Mouse (Mus musculus) CH12.LX (cell line): Measurements from ENCODE around the gene Qars. TPM values are rescaled to one million over a fixed set of nuclear protein-coding genes. Genes with fewer than 3 reads are reported as not detected.
A peak's percentile ranks its signal among the peaks of the same experiment; 100 is the strongest.

Experiments
- DNase-seq: peaks from one replicate; pipeline ENCODE4 v3.0.0-alpha.2; 2013; ENCODE audit errors: extremely low read depth
- H3K27ac ChIP-seq: 2 replicates; pipeline ENCODE4 v1.5.1; 2012; ENCODE audit warnings: low read depth, mild to moderate bottlenecking, control low read depth, moderate library complexity; ENCODE audit not compliant: insufficient read depth
- H3K27me3 ChIP-seq: replicated peaks from 2 replicates; pipeline ENCODE3; 2012; ENCODE audit warnings: inconsistent platforms
- H3K36me3 ChIP-seq, 2 experiments: replicated peaks in 1 of 2; 2 replicates each; pipeline versions ENCODE3 to v1.6.1; 2012; ENCODE audit warnings: inconsistent platforms in 1 of 2, low read length in 1 of 2, mild to moderate bottlenecking in 1 of 2, mixed read lengths in 1 of 2, moderate library complexity in 1 of 2; ENCODE audit not compliant: control insufficient read depth in 1 of 2, insufficient read depth in 1 of 2
- H3K4me1 ChIP-seq, 2 experiments: 2 replicates each; pipeline ENCODE4 v1.6.1; 2012; ENCODE audit warnings: inconsistent platforms in 1 of 2, moderate library complexity in 1 of 2; ENCODE audit not compliant: insufficient read depth in 2 of 2, control insufficient read depth in 1 of 2
- H3K4me2 ChIP-seq: 2 replicates; pipeline ENCODE4 v1.6.1; 2012; ENCODE audit warnings: low read depth, mild to moderate bottlenecking, control low read depth; ENCODE audit not compliant: poor library complexity, insufficient read depth, severe bottlenecking
- H3K4me3 ChIP-seq, 3 experiments: fragments of 150-350 bp in 1 of 3; sonication (generic) in 1 of 3; replicated peaks in 1 of 3; 2 replicates each; pipeline versions ENCODE3 to v1.5.1; 2011 to 2012; ENCODE audit warnings: low read depth in 2 of 3, low read length in 2 of 3, mild to moderate bottlenecking in 2 of 3, moderate library complexity in 2 of 3, control low read depth in 1 of 3, improper control_type of control experiment in 1 of 3, inconsistent platforms in 1 of 3, mixed read lengths in 1 of 3; ENCODE audit not compliant: poor library complexity in 1 of 3
- H3K79me2 ChIP-seq: replicated peaks from 2 replicates; pipeline ENCODE4 v1.6.1; 2012; ENCODE audit warnings: mild to moderate bottlenecking, moderate library complexity; ENCODE audit not compliant: control insufficient read depth, poor library complexity, insufficient read depth, severe bottlenecking; ENCODE audit errors: extremely low read depth
- H3K9ac ChIP-seq: 2 replicates; pipeline ENCODE4 v1.6.1; 2012; ENCODE audit warnings: low read depth, mild to moderate bottlenecking, control low read depth, moderate library complexity; ENCODE audit not compliant: insufficient read depth
- H3K9me3 ChIP-seq: replicated peaks from 2 replicates; pipeline ENCODE3; 2012; ENCODE audit warnings: low read length, inconsistent platforms, mixed read lengths
- CHD2 ChIP-seq: IDR thresholded peaks from 2 replicates; pipeline ENCODE4 v1.6.1; 2011; ENCODE audit warnings: low read length, improper control_type of control experiment
- CTCF ChIP-seq, 2 experiments: IDR thresholded peaks in 1 of 2; conservative IDR thresholded peaks in 1 of 2; 2 replicates each; pipeline ENCODE4 v1.5.1; 2011 to 2012; ENCODE audit warnings: low read depth in 2 of 2, low read length in 2 of 2, improper control_type of control experiment in 1 of 2, inconsistent platforms in 1 of 2, mild to moderate bottlenecking in 1 of 2, moderate library complexity in 1 of 2
- E2F4 ChIP-seq: IDR thresholded peaks from 2 replicates; pipeline ENCODE4 v1.6.1; 2011; ENCODE audit warnings: low read depth, low read length, improper control_type of control experiment; ENCODE audit not compliant: insufficient replicate concordance
- ELF1 ChIP-seq: IDR thresholded peaks from 2 replicates; pipeline ENCODE4 v1.6.1; 2014; ENCODE audit warnings: low read depth, mild to moderate bottlenecking, inconsistent platforms, low read length, improper control_type of control experiment
- ETS1 ChIP-seq: conservative IDR thresholded peaks from 2 replicates; pipeline ENCODE4 v1.6.1; 2012; ENCODE audit warnings: low read depth, mild to moderate bottlenecking, inconsistent platforms, low read length, improper control_type of control experiment, moderate library complexity
- GABPA ChIP-seq: IDR thresholded peaks from 2 replicates; pipeline ENCODE4 v1.6.1; 2012; ENCODE audit warnings: low read depth, low read length, improper control_type of control experiment, inconsistent platforms; ENCODE audit not compliant: insufficient replicate concordance
- HCFC1 ChIP-seq: IDR thresholded peaks from 2 replicates; pipeline ENCODE4 v1.6.1; 2012; ENCODE audit warnings: low read depth, mild to moderate bottlenecking, inconsistent platforms, low read length, improper control_type of control experiment
- IRF4 ChIP-seq: IDR thresholded peaks from 2 replicates; pipeline ENCODE4 v1.6.1; 2014; ENCODE audit warnings: low read depth, mild to moderate bottlenecking, inconsistent platforms, low read length, improper control_type of control experiment
- JUN ChIP-seq: IDR thresholded peaks from 2 replicates; pipeline ENCODE4 v1.6.1; 2011; ENCODE audit warnings: low read depth, mild to moderate bottlenecking, low read length, improper control_type of control experiment, moderate library complexity; ENCODE audit not compliant: insufficient read depth
- MAFK ChIP-seq: IDR thresholded peaks from 2 replicates; pipeline ENCODE4 v1.6.1; 2011; ENCODE audit warnings: low read length, improper control_type of control experiment; ENCODE audit not compliant: insufficient replicate concordance
- MAX ChIP-seq: IDR thresholded peaks from 2 replicates; pipeline ENCODE4 v1.6.1; 2011; ENCODE audit warnings: low read length, improper control_type of control experiment
- MAZ ChIP-seq: IDR thresholded peaks from 2 replicates; pipeline ENCODE4 v1.6.1; 2012; ENCODE audit warnings: low read depth, mild to moderate bottlenecking, inconsistent platforms, low read length, improper control_type of control experiment, moderate library complexity
- MEF2A ChIP-seq: IDR thresholded peaks from 2 replicates; pipeline ENCODE4 v1.6.1; 2014; ENCODE audit warnings: low read depth, mild to moderate bottlenecking, inconsistent platforms, low read length, improper control_type of control experiment, borderline replicate concordance
- MXI1 ChIP-seq: IDR thresholded peaks from 2 replicates; pipeline ENCODE4 v1.6.1; 2011; ENCODE audit warnings: mild to moderate bottlenecking, low read depth, low read length, improper control_type of control experiment
- MYC ChIP-seq: IDR thresholded peaks from 2 replicates; pipeline ENCODE4 v1.6.1; 2011; ENCODE audit warnings: low read depth, mild to moderate bottlenecking, improper control_type of control experiment, low read length
- NELFE ChIP-seq: IDR thresholded peaks from 2 replicates; pipeline ENCODE4 v1.6.1; 2011; ENCODE audit warnings: low read depth, low read length, improper control_type of control experiment
- NRF1 ChIP-seq: IDR thresholded peaks from 2 replicates; pipeline ENCODE4 v1.6.1; 2014; ENCODE audit warnings: low read depth, mild to moderate bottlenecking, inconsistent platforms, low read length, improper control_type of control experiment, moderate library complexity
- PAX5 ChIP-seq: IDR thresholded peaks from 2 replicates; pipeline ENCODE4 v1.6.1; 2012; ENCODE audit warnings: low read length, inconsistent platforms, mixed read lengths
- POLR2A ChIP-seq: IDR thresholded peaks from 2 replicates; pipeline ENCODE4 v1.6.1; 2011; ENCODE audit warnings: low read depth, mild to moderate bottlenecking, improper control_type of control experiment, low read length
- POLR2AphosphoS2 ChIP-seq: IDR thresholded peaks from 2 replicates; pipeline ENCODE4 v1.6.1; 2011; ENCODE audit warnings: low read depth, low read length, improper control_type of control experiment
- RAD21 ChIP-seq: IDR thresholded peaks from 2 replicates; pipeline ENCODE4 v1.6.1; 2011; ENCODE audit warnings: low read depth, mild to moderate bottlenecking, low read length, improper control_type of control experiment, moderate library complexity
- RCOR1 ChIP-seq: conservative IDR thresholded peaks from 2 replicates; pipeline ENCODE4 v1.6.1; 2012; ENCODE audit warnings: low read depth, mild to moderate bottlenecking, inconsistent platforms, low read length, improper control_type of control experiment
- SMC3 ChIP-seq: IDR thresholded peaks from 2 replicates; pipeline ENCODE4 v1.6.1; 2011; ENCODE audit warnings: low read depth, low read length, improper control_type of control experiment
- TBP ChIP-seq: conservative IDR thresholded peaks from 2 replicates; pipeline ENCODE4 v1.6.1; 2011; ENCODE audit warnings: low read depth, low read length, improper control_type of control experiment
- TCF12 ChIP-seq: IDR thresholded peaks from 2 replicates; pipeline ENCODE4 v1.6.1; 2014; ENCODE audit warnings: low read depth, mild to moderate bottlenecking, inconsistent platforms, low read length, improper control_type of control experiment
- USF1 ChIP-seq: IDR thresholded peaks from 2 replicates; pipeline ENCODE4 v1.6.1; 2014; ENCODE audit warnings: low read depth, mild to moderate bottlenecking, inconsistent platforms, low read length, improper control_type of control experiment
- USF2 ChIP-seq: conservative IDR thresholded peaks from 2 replicates; pipeline ENCODE4 v1.6.1; 2011; ENCODE audit warnings: low read depth, low read length, improper control_type of control experiment
- ZC3H11A ChIP-seq: IDR thresholded peaks from 2 replicates; pipeline ENCODE4 v1.6.1; 2012; ENCODE audit warnings: low read depth, mild to moderate bottlenecking, inconsistent platforms, low read length, improper control_type of control experiment
- ZKSCAN1 ChIP-seq: IDR thresholded peaks from 2 replicates; pipeline ENCODE4 v1.6.1; 2012; ENCODE audit warnings: low read depth, inconsistent platforms, low read length, improper control_type of control experiment, borderline replicate concordance
- ZNF384 ChIP-seq: IDR thresholded peaks from 2 replicates; pipeline ENCODE4 v1.6.1; 2012; ENCODE audit warnings: low read depth, low read length, improper control_type of control experiment, inconsistent platforms
- dilution Hi-C: fragments of 300-500 bp; cut with MboI; formaldehyde crosslinking; loops from 2 replicates; pipeline ENCODE4 v1.14.3; 2020; ENCODE audit warnings: low sequenced_read_pairs; ENCODE audit not compliant: extremely low pct_unique_long_range_greater_than_20kb, extremely low pct_ligation_motif_present
- in situ Hi-C: fragments of 300-500 bp; cut with MboI; formaldehyde crosslinking; loops from 3 replicates; pipeline ENCODE4 v1.14.3; 2019; ENCODE audit warnings: low sequenced_read_pairs, low pct_ligation_motif_present, low pct_unique_long_range_greater_than_20kb, mixed read lengths
- polyA plus RNA-seq: library from polyadenylated mRNA; unstranded; fragments of >175 nt; gene quantifications from 2 replicates; pipeline ENCODE4 v1.2.1, GENCODE M21; 2012; ENCODE audit warnings: low read depth; ENCODE audit not compliant: insufficient read length
- total RNA-seq, 2 experiments: library from RNA; depleted of rRNA; stranded (reverse); fragments of 300-350 nt in 1 of 2; fragments of >200 nt in 1 of 2; gene quantifications; 2 replicates each; pipeline ENCODE4 v1.2.3; 2012 to 2014

Qars gene
- total and polyA plus RNA-seq, 3 experiments = 229 to 322 (median 293) TPM

- Histone ChIP-seq H3K79me2 (peaks cover 21% of the 10 kb centered on the region), H3K4me3 (peak overlapping the region in 2 of 3 experiments; percentile 30 to 84), H3K9me3 (no peaks in the 10 kb centered on the region), H3K9ac (no peak overlapping the region), H3K27ac (no peak overlapping the region), H3K4me1 (peaks cover 10 to 24% of the 10 kb centered on the region in 2 experiments), H3K27me3 (no peaks in the 10 kb centered on the region), H3K36me3 (peaks cover 15 to 33% of the 10 kb centered on the region in 2 experiments), H3K4me2 (no peak overlapping the region)
- no peak for TF ChIP-seq ZC3H11A
- TF ChIP-seq E2F4 = no peak
- no peak for TF ChIP-seq RCOR1
- no peak for TF ChIP-seq IRF4
- no peak for TF ChIP-seq USF2
- TF ChIP-seq MAFK = no peak
- no peak for TF ChIP-seq PAX5
- no peak for TF ChIP-seq RAD21
- no peak for TF ChIP-seq USF1
- TF ChIP-seq GABPA = no peak
- no peak for TF ChIP-seq CTCF (conservative IDR thresholded peaks at IDR 0.05 in 1 of 2, IDR thresholded peaks at IDR 0.05 in 1 of 2; ENCODE audit: low read depth in 2 of 2, low read length in 2 of 2)
- no peak for TF ChIP-seq MAX
- DNase-seq = no peak
- dilution Hi-C loops = no loop called here
- in situ Hi-C loops = no loop called here
Measured at GRCm38 (mm10) chr9:108459939-108460318, 47.6 kb upstream of the Qars start.

- H3K36me3 ChIP-seq = peaks cover 19 to 39% of the 10 kb centered on the region in 2 experiments
- peaks cover 10 to 24% of the 10 kb centered on the region in 2 experiments for H3K4me1 ChIP-seq
- no peaks in the 10 kb centered on the region for H3K9me3 ChIP-seq
- peak within 1 kb of the TSS; percentile 92 for H3K4me2 ChIP-seq
- in situ Hi-C loops = no loop called here
- no peaks in the 10 kb centered on the region for H3K27me3 ChIP-seq
- dilution Hi-C loops = no loop called here
- H3K4me3 ChIP-seq = peak within 1 kb of the TSS; percentile 69 to 84 (median 83)
- H3K9ac ChIP-seq = peak within 1 kb of the TSS; percentile 85
- peaks cover 21% of the 10 kb centered on the region for H3K79me2 ChIP-seq
- no peak within 1 kb of the TSS for H3K27ac ChIP-seq
- DNase-seq = peak; percentile 89
- TF ChIP-seq NELFE (peak; percentile 75), CHD2 (peak; percentile 99), ELF1 (peak; percentile 93), MAFK (no peak), TCF12 (peak; percentile 60; the same call in 1 of the 2 replicates), CTCF (conservative IDR thresholded peaks at IDR 0.05 in 1 of 2, IDR thresholded peaks at IDR 0.05 in 1 of 2; ENCODE audit: low read depth in 2 of 2, low read length in 2 of 2) (no peak), ETS1 (no peak), TBP (no peak), SMC3 (no peak), MAZ (peak; percentile 56; the same call in 1 of the 2 replicates), USF1 (no peak), ZC3H11A (no peak), HCFC1 (peak; percentile 94), NRF1 (peak; percentile 68), USF2 (no peak), JUN (no peak), RCOR1 (no peak; the same call in 1 of the 2 replicates), MXI1 (peak; percentile 42; the same call in 1 of the 2 replicates), E2F4 (no peak), POLR2AphosphoS2 (no peak), POLR2A (peak; percentile 80), ZKSCAN1 (peak; percentile 19; the same call in 1 of the 2 replicates), MYC (no peak), ZNF384 (no peak), MEF2A (peak; percentile 51; the same call in 1 of the 2 replicates)
Measured at GRCm38 (mm10) chr9:108460319-108461178, 47.0 kb upstream of the Qars start, which contains the start of gene Ccdc71. TSS of gene Ccdc71 (plus strand) at chr9:108460527.
